8 mouse cellular contexts compared by ENCODE assay signal in the genomic region with DNA sequence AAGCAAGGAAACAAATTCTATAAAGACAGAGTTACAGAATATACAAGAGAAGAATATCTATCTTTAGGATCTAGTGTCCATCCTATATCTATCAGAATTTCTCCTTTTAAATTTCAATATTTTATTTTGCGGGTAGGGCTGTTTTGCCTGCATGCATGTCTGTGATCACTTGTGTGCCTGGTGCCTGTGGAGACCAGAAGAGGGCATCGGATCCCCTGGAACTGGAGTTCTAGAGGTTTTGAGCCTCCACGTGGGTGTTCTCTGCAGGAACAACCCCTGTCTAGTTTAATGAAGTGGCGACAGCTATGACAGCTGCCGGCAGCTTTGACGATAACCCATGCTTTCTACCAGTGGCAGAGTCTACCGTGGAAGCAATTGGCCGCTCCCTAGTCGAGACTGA. TPM values are rescaled to one million over a fixed set of nuclear protein-coding genes. Genes with fewer than 3 reads are reported as not detected.
DNase-seq lines count a peak whose midpoint lies in the region; ATAC-seq lines count a peak whose summit lies in the region.

No protein-coding gene starts in this region.

- no peak for ATAC-seq in erythroblast, adult 5-6 weeks (replicated peaks; ENCODE audit: low FRiP score, poor library complexity, severe bottlenecking)

- DNase-seq in right cerebral cortex, adult 2 months (ENCODE audit: low spot score in 2 of 2): peak; percentile 11 to 41
- DNase-seq in right cerebral cortex, postnatal 25 days: no peak
- peak; percentile 28 for DNase-seq in adrenal gland, postnatal 25 days
- DNase-seq in heart, adult 18-20 months: peak; percentile 51 to 68
- DNase-seq in kidney, adult 11 months: peak; percentile 64
- peak; percentile 49 for DNase-seq in liver
- DNase-seq in naive thymus-derived CD4-positive, alpha-beta T cell, adult 2 months (ENCODE audit: low read depth): peak; percentile 59

RNA-seq across cellular contexts. Expression of a gene that starts 16.0 kb away (rescaled TPM):
- 1.00 TPM in 1 of 2 replicates, not detected in the other for total RNA-seq in adrenal gland, postnatal 25 days (2021)
- not detected for total RNA-seq in heart, adult 18-20 months (2021)
- total RNA-seq in erythroblast, adult 5-6 weeks (2015; ENCODE audit: low replicate concordance): 1.3 TPM in 1 of 2 replicates, not detected in the other
- total RNA-seq in erythroblast, adult 5-6 weeks (2017; ENCODE audit: low replicate concordance): 1.4 and 5.4 TPM in 2 replicates

RNA-seq across cellular contexts. Expression of a gene that starts 16.0 kb away (rescaled TPM):
- total RNA-seq in adrenal gland, postnatal 25 days (2021): not detected in 2 replicates
- not detected for total RNA-seq in heart, adult 18-20 months (2021)
- not detected in 2 replicates for total RNA-seq in erythroblast, adult 5-6 weeks (2015; ENCODE audit: low replicate concordance)
- 0.70 TPM in 1 of 2 replicates, not detected in the other for total RNA-seq in erythroblast, adult 5-6 weeks (2017; ENCODE audit: low replicate concordance)
